ENCODE assay signal across 14 mouse cellular contexts in the genomic region with DNA sequence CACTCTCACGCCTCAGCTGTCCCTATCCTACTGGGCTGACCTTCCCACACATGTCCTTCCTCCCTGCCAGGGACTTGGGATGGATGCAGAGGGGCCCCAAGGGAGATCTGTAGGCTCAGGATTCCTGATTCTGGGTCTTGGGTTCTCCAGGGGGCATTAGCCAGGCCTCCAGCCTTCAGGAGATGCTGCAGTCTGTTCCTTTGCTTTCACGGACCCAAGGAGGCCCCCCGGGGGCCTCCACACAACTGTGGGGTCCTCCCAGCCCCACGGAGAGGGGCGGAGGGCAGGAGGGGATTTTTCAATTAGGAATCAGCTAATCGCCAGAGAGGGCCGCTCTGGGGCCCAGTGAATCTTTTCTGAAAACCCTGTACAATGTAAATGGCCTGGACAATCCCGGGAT. TPM values are rescaled to one million over a fixed set of nuclear protein-coding genes. Genes with fewer than 3 reads are reported as not detected.
DNase-seq lines count a peak whose midpoint lies in the region; ATAC-seq lines count a peak whose summit lies in the region.
"Had no signal": no experiment of that assay in that cellular context is flagged by ENCODE, and none has a peak within 500 bp of the region (broad histone marks: within the 10 kb centered on the region; RNA-seq: fewer than 3 reads in every experiment).

No protein-coding gene starts in this region.

- ATAC-seq in hindbrain, embryonic 12.5 days (ENCODE audit: low FRiP score) = no peak
- no peak for ATAC-seq in hindbrain, embryonic 16.5 days
- no peak for ATAC-seq in limb, embryonic 13.5 days (ENCODE audit: low FRiP score, low read depth)
- ATAC-seq: inflammation-experienced regulatory T-cells, adult 6 months had no signal

- H3K9me3 ChIP-seq in hindbrain, embryonic 12.5 days (replicated peaks) = no peaks in the 10 kb centered on the region
- H3K9me3 ChIP-seq in hindbrain, embryonic 16.5 days (ENCODE audit: control insufficient read depth, low read length) = no peaks in the 10 kb centered on the region
- H3K9me3 ChIP-seq in limb, embryonic 13.5 days = no peaks in the 10 kb centered on the region

- peaks cover 9% of the 10 kb centered on the region; the same call in 1 of the 2 replicates for H3K27me3 ChIP-seq in hindbrain, embryonic 12.5 days
- H3K27me3 ChIP-seq in hindbrain, embryonic 16.5 days (replicated peaks; ENCODE audit: control insufficient read depth, insufficient read depth, low read length) = no peaks in the 10 kb centered on the region
- H3K27me3 ChIP-seq in limb, embryonic 13.5 days = peaks cover 34% of the 10 kb centered on the region

- H3K4me1 ChIP-seq in hindbrain, embryonic 12.5 days = peaks cover 41% of the 10 kb centered on the region
- H3K4me1 ChIP-seq in hindbrain, embryonic 16.5 days (ENCODE audit: control insufficient read depth, insufficient read depth, low read depth, low read length) = peaks cover 11% of the 10 kb centered on the region
- H3K4me1 ChIP-seq in limb, embryonic 13.5 days = peaks cover 16% of the 10 kb centered on the region

- no peak overlapping the region for H3K4me3 ChIP-seq in hindbrain, embryonic 12.5 days
- no peak overlapping the region for H3K4me3 ChIP-seq in hindbrain, embryonic 16.5 days (ENCODE audit: low read length)
- H3K4me3 ChIP-seq in limb, embryonic 13.5 days = no peak overlapping the region

- H3K27ac ChIP-seq in hindbrain, embryonic 12.5 days = peak overlapping the region; percentile 48; the same call in 1 of the 2 replicates
- H3K27ac ChIP-seq in hindbrain, embryonic 16.5 days (ENCODE audit: low read depth, low read length) = no peak overlapping the region
- no peak overlapping the region for H3K27ac ChIP-seq in limb, embryonic 13.5 days
- H3K27ac ChIP-seq: macrophage had no signal

- 0 out of 2 replicates have a peak overlapping the region, but pooled peaks have one; percentile 14 for H3K9ac ChIP-seq in hindbrain, embryonic 12.5 days
- H3K9ac ChIP-seq in hindbrain, embryonic 16.5 days (ENCODE audit: low read depth, low read length) = no peak overlapping the region
- peak overlapping the region; percentile 48 for H3K9ac ChIP-seq in limb, embryonic 13.5 days
- H3K9ac ChIP-seq: lung, embryonic 14.5 days had no signal

- DNase-seq in right cerebral cortex, postnatal 14 days = peak; percentile 2
- DNase-seq in right cerebral cortex, postnatal 25 days = no peak
- DNase-seq in layer of hippocampus, adult 8-10 months (ENCODE audit: low spot score in 2 of 2) = no peak
- DNase-seq in lung, postnatal 36 days = no peak
- DNase-seq: cerebellum, postnatal 14 days; embryo, embryonic 11 days; gastrocnemius, postnatal 36 days; heart, postnatal 14 days; lung, embryonic 14.5 days had no signal

- WGBS in hindbrain, embryonic 12.5 days = 47% methylated on average over 8 of the region's 8 CpGs
- 45% methylated on average over 8 of the region's 8 CpGs for WGBS in hindbrain, embryonic 16.5 days
- 60% methylated on average over 8 of the region's 8 CpGs for WGBS in limb, embryonic 13.5 days

- H3K4me2 ChIP-seq in hindbrain, embryonic 12.5 days (replicated peaks) = no peak overlapping the region
- H3K4me2 ChIP-seq in hindbrain, embryonic 16.5 days (ENCODE audit: low read length) = no peak overlapping the region
- H3K4me2 ChIP-seq in limb, embryonic 13.5 days (replicated peaks) = no peak overlapping the region
- H3K4me2 ChIP-seq: lung, embryonic 14.5 days had no signal

- no peaks in the 10 kb centered on the region for H3K36me3 ChIP-seq in hindbrain, embryonic 12.5 days
- no peaks in the 10 kb centered on the region for H3K36me3 ChIP-seq in hindbrain, embryonic 16.5 days (ENCODE audit: control insufficient read depth, insufficient read depth, low read length)
- H3K36me3 ChIP-seq in limb, embryonic 13.5 days = no peaks in the 10 kb centered on the region

RNA-seq across cellular contexts. Expression of gene Efna2, which starts 15.2 kb away (rescaled TPM):
- polyA plus RNA-seq in hindbrain, embryonic 12.5 days (2016; fragmentation: Nextera tagmentation; extraction: Ambion mirVana) = 49.3 and 50.5 TPM in 2 replicates
- 21.5 and 22.7 TPM in 2 replicates for polyA plus RNA-seq in hindbrain, embryonic 16.5 days (2015; fragmentation: Nextera tagmentation; extraction: Ambion mirVana)
- polyA plus RNA-seq in limb, embryonic 13.5 days (2015; fragmentation: Nextera tagmentation; extraction: Ambion mirVana) = 39.5 and 40.4 TPM in 2 replicates
- total RNA-seq in layer of hippocampus, adult 8-10 months (2022) = 1 to 10 TPM; 7.4 to 8.3 (median 7.9) TPM
- polyA plus RNA-seq: inflammation-experienced regulatory T-cells, adult 6 months had no signal

RNA-seq across cellular contexts. Expression of gene 1600002K03Rik, which starts 21.7 kb away (rescaled TPM):
- polyA plus RNA-seq in hindbrain, embryonic 12.5 days (2016; fragmentation: Nextera tagmentation; extraction: Ambion mirVana) = 12.0 and 13.3 TPM in 2 replicates
- polyA plus RNA-seq in hindbrain, embryonic 16.5 days (2015; fragmentation: Nextera tagmentation; extraction: Ambion mirVana) = 9.4 and 10.1 TPM in 2 replicates
- polyA plus RNA-seq in limb, embryonic 13.5 days (2015; fragmentation: Nextera tagmentation; extraction: Ambion mirVana) = 9.7 and 11.0 TPM in 2 replicates
- 1 to 10 TPM; 1.8 to 9.0 (median 6.2) TPM for total RNA-seq in layer of hippocampus, adult 8-10 months (2022)

RNA-seq across cellular contexts. Expression of gene Cirbp, which starts 28.7 kb away (rescaled TPM):
- polyA plus RNA-seq in hindbrain, embryonic 12.5 days (2016; fragmentation: Nextera tagmentation; extraction: Ambion mirVana) = 235 and 271 TPM in 2 replicates
- polyA plus RNA-seq in hindbrain, embryonic 16.5 days (2015; fragmentation: Nextera tagmentation; extraction: Ambion mirVana) = 288 and 311 TPM in 2 replicates
- polyA plus RNA-seq in limb, embryonic 13.5 days (2015; fragmentation: Nextera tagmentation; extraction: Ambion mirVana) = 149 and 194 TPM in 2 replicates
- total RNA-seq in layer of hippocampus, adult 8-10 months (2022) = 100 to 1,000 TPM in 2 of 4 experiments, 10 to 100 TPM in 2; 75.7 to 148 (median 96.4) TPM

RNA-seq across cellular contexts. Expression of gene Mum1, which starts 31.8 kb away (rescaled TPM):
- polyA plus RNA-seq in hindbrain, embryonic 12.5 days (2016; fragmentation: Nextera tagmentation; extraction: Ambion mirVana) = 50.0 and 58.8 TPM in 2 replicates
- 38.0 and 38.7 TPM in 2 replicates for polyA plus RNA-seq in hindbrain, embryonic 16.5 days (2015; fragmentation: Nextera tagmentation; extraction: Ambion mirVana)
- polyA plus RNA-seq in limb, embryonic 13.5 days (2015; fragmentation: Nextera tagmentation; extraction: Ambion mirVana) = 94.7 and 96.9 TPM in 2 replicates
- total RNA-seq in layer of hippocampus, adult 8-10 months (2022) = 10 to 100 TPM; 44.5 to 51.5 (median 45.6) TPM

RNA-seq across cellular contexts. Expression of gene Midn, which starts 46.4 kb away (rescaled TPM):
- polyA plus RNA-seq in hindbrain, embryonic 12.5 days (2016; fragmentation: Nextera tagmentation; extraction: Ambion mirVana) = 42.1 and 54.5 TPM in 2 replicates
- polyA plus RNA-seq in hindbrain, embryonic 16.5 days (2015; fragmentation: Nextera tagmentation; extraction: Ambion mirVana) = 16.0 and 16.1 TPM in 2 replicates
- 22.9 and 23.2 TPM in 2 replicates for polyA plus RNA-seq in limb, embryonic 13.5 days (2015; fragmentation: Nextera tagmentation; extraction: Ambion mirVana)
- total RNA-seq in layer of hippocampus, adult 8-10 months (2022) = 10 to 100 TPM; 47.2 to 63.6 (median 58.0) TPM
